Mouse (Mus musculus): ENCODE data around the gene Ccdc142.
A peak's percentile ranks its signal among the peaks of the same experiment; 100 is the strongest.

Gene Ccdc142

GRCm38 (mm10) chr6:83086121-83087035, 15.0 kb upstream of the Ccdc142 start, which contains the start of gene Lbx2:
Gene Lbx2 (plus strand): TSS chr6:83086367.
- no peak for DNase-seq

GRCm38 (mm10) chr6:83087205-83087925, 14.0 kb upstream of the Ccdc142 start:
- DNase-seq: peak; percentile 28

- no peak for DNase-seq
Observed at GRCm38 (mm10) chr6:83087926-83088260, 13.5 kb upstream of the Ccdc142 start.

GRCm38 (mm10) chr6:83092416-83093127, 8.8 kb upstream of the Ccdc142 start:
- DNase-seq: peak; percentile 46

- DNase-seq: no peak
Observed at GRCm38 (mm10) chr6:83095968-83096367, 5.4 kb upstream of the Ccdc142 start.

- no peak for DNase-seq
Observed at GRCm38 (mm10) chr6:83098411-83098810, 3.0 kb upstream of the Ccdc142 start.

- DNase-seq: peak; percentile 65
Observed at GRCm38 (mm10) chr6:83101688-83102556, 521 bp downstream of the Ccdc142 start.

- DNase-seq: no peak
Observed at GRCm38 (mm10) chr6:83103130-83103650, 1.8 kb downstream of the Ccdc142 start.

- no peak for DNase-seq
Observed at GRCm38 (mm10) chr6:83104158-83104557, 2.8 kb downstream of the Ccdc142 start.

- peak; percentile 82 for DNase-seq
Observed at GRCm38 (mm10) chr6:83107566-83108400, 6.4 kb downstream of the Ccdc142 start.

- DNase-seq: peak; percentile 83
Observed at GRCm38 (mm10) chr6:83108762-83109668, 7.6 kb downstream of the Ccdc142 start, which contains the start of gene Mrpl53. Gene Mrpl53 (plus strand): TSS chr6:83109040.

GRCm38 (mm10) chr6:83111510-83112136, 10.2 kb downstream of the Ccdc142 start:
- DNase-seq: no peak

GRCm38 (mm10) chr6:83115011-83115671, 13.7 kb downstream of the Ccdc142 start, which contains the start of gene Mogs:
Gene Mogs (plus strand): TSS chr6:83115496.
- DNase-seq: peak; percentile 96

- DNase-seq: no peak
Observed at GRCm38 (mm10) chr6:83115682-83116372, 14.4 kb downstream of the Ccdc142 start.

GRCm38 (mm10) chr6:83116373-83117164, 15.2 kb downstream of the Ccdc142 start:
- DNase-seq: no peak

GRCm38 (mm10) chr6:83117165-83117438, 15.7 kb downstream of the Ccdc142 start:
- no peak for DNase-seq

GRCm38 (mm10) chr6:83117616-83118015, 16.2 kb downstream of the Ccdc142 start:
- no peak for DNase-seq

Data from lung, postnatal 14 days (tissue).